Mouse (Mus musculus): ENCODE data around the gene Hist1h2ac. TPM values are rescaled to one million over a fixed set of nuclear protein-coding genes. Genes with fewer than 3 reads are reported as not detected.
"Not testable (repeated sequence)": the region's sequence is repeated elsewhere in the genome, so short reads cannot be mapped to it uniquely, and the experiment has no call there.

Gene Hist1h2ac
- polyA plus RNA-seq, 1 experiment from 2014 or later = 0.74 TPM

DNA sequence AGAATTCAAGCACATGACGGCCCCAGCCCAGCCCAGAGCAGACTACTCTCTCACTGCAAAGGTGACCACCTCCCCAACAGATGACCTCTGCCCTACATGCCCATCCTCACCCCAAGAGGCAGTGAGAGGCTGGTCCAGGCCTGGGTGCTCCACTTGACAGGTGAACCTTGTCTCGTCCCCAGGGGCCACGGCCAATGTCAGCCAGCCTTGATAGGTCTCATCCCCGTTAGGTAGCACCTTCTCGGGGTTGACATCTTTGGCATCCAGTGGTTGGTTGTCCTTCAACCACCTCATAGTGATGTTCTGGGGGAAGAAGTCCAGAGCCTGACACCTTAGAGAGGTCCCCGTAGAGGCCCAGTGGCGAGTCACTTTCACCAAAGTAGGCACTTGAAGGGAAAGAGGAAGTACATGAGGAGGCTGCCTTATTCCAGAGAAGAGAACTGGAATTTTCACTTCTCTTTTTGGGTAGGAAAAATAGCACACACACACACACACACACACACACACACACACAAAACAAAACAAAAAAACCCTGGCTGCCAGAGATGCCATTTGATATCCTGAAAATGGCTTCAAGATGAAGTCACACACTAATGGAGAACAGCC is 22.1 kb upstream of the Hist1h2ac start:
- no peaks in the 10 kb centered on the region for H3K36me3 ChIP-seq (ENCODE audit: control insufficient read depth, insufficient read depth, low read length)
- no peak overlapping the region for H3K4me3 ChIP-seq (ENCODE audit: low read depth, low read length)
- DNase-seq (ENCODE audit: low spot score) (no peak), ATAC-seq (ENCODE audit: low FRiP score, low TSS enrichment) (no peak)
- H3K27ac ChIP-seq (replicated peaks) = no peak overlapping the region
- no peak overlapping the region for H3K4me2 ChIP-seq (replicated peaks; ENCODE audit: low read depth)
- no peak overlapping the region for H3K9ac ChIP-seq (ENCODE audit: low read length)
- 92% methylated on average over 7 of the region's 7 CpGs for WGBS
- no peak for TF ChIP-seq EP300 (optimal IDR thresholded peaks at IDR 0.05)
- no peak for TF ChIP-seq CTCF (IDR thresholded peaks at IDR 0.05; ENCODE audit: low read depth)
- H3K4me1 ChIP-seq (replicated peaks; ENCODE audit: control insufficient read depth, insufficient read depth) = no peaks in the 10 kb centered on the region
- H3K27me3 ChIP-seq (ENCODE audit: control insufficient read depth, insufficient read depth, low read length) = no peaks in the 10 kb centered on the region
- no peaks in the 10 kb centered on the region for H3K9me3 ChIP-seq (ENCODE audit: control insufficient read depth, low read length)

DNA sequence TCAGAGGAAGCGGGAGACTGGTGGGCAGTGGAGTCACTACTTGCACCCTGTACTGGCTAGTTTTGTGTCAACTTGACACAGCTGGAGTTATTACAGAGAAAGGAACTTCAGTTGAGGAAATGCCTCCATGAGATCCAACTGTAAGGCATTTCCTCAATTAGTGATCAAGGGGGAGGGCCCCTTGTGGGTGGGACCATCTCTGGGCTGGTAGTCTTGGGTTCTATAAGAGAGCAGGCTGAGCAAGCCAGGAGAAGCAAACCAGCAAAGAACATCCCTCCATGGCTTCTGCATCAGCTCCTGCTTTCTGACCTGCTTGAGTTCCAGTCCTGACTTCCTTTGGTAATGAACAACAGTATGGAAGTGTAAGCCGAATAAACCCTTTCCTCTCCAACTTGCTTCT is 19.1 kb upstream of the Hist1h2ac start:
- not testable (repeated sequence) for H3K27me3 ChIP-seq (ENCODE audit: control insufficient read depth, insufficient read depth, low read length); H3K9me3 ChIP-seq (ENCODE audit: control insufficient read depth, low read length); H3K27ac ChIP-seq (replicated peaks); H3K36me3 ChIP-seq (ENCODE audit: control insufficient read depth, insufficient read depth, low read length); H3K9ac ChIP-seq (ENCODE audit: low read length); H3K4me1 ChIP-seq (replicated peaks; ENCODE audit: control insufficient read depth, insufficient read depth); DNase-seq (ENCODE audit: low spot score); H3K4me2 ChIP-seq (replicated peaks; ENCODE audit: low read depth); ATAC-seq (ENCODE audit: low FRiP score, low TSS enrichment); H3K4me3 ChIP-seq (ENCODE audit: low read depth, low read length)
- WGBS = 60% methylated on average over 2 of the region's 2 CpGs

DNA sequence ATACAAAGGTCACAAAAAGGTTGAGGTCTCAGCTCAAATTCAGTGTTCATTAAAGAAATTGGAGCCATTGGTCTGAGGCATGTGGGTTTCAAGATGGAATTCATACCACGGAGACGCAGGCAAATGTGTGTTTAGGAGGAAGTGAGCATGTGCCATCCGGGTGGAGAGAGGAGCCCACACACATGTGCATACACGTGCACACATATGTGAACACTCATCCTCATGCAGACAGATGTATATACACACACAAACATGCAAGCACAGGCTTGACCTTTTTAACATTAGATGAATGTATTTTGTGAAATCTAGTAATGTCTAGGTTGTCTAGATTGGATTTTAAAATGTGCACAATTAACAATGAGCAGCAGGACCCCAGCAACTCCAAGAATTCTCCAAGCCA is 18.5 kb upstream of the Hist1h2ac start:
- DNase-seq (ENCODE audit: low spot score) (no peak), ATAC-seq (ENCODE audit: low FRiP score, low TSS enrichment) (no peak)
- Histone ChIP-seq H3K4me3 (ENCODE audit: low read depth, low read length) (no peak overlapping the region), H3K36me3 (ENCODE audit: control insufficient read depth, insufficient read depth, low read length) (no peaks in the 10 kb centered on the region), H3K27ac (replicated peaks) (no peak overlapping the region), H3K9ac (ENCODE audit: low read length) (no peak overlapping the region), H3K4me1 (replicated peaks; ENCODE audit: control insufficient read depth, insufficient read depth) (no peaks in the 10 kb centered on the region), H3K27me3 (ENCODE audit: control insufficient read depth, insufficient read depth, low read length) (no peaks in the 10 kb centered on the region), H3K9me3 (ENCODE audit: control insufficient read depth, low read length) (no peaks in the 10 kb centered on the region), H3K4me2 (replicated peaks; ENCODE audit: low read depth) (no peak overlapping the region)
- WGBS = 61% methylated on average over 4 of the region's 4 CpGs
- no peak for TF ChIP-seq CTCF (IDR thresholded peaks at IDR 0.05; ENCODE audit: low read depth)
- no peak for TF ChIP-seq EP300 (optimal IDR thresholded peaks at IDR 0.05)

DNA sequence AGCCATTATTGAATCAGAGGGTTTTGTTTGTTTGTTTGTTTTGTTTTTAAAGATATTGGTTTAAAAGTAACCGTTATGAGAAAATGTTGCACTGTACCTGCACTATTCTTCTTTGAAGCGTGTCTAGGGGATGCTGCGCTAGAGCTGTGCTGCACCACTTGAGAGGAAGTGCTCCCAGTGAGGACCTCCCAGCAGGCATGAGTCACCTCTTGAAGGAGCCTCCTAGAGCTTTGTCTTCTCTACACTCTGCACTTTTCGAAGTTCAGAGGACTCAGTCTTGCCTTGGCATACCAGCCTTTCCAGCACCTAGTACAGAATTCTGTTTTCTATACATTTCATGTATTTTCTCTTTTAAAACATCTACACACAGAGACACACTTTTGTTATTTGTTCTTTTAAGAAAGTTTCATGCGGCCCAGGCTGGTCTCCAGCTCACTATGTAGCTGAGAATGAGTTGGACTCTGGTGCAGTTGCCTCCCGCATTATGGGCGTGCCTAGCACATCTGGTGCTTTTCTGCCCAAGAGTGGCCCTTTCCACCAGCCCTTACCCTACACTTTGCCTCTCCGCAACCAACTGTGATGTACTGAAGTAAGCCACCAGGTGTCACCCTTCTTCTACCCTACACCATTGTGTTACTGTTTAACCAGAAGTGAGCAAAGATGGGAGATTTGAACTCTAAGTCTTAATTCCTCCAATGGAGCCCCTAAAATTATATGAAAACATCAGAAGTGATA is 17.2 kb upstream of the Hist1h2ac start:
- H3K27ac ChIP-seq (replicated peaks) = no peak overlapping the region
- no peaks in the 10 kb centered on the region for H3K27me3 ChIP-seq (ENCODE audit: control insufficient read depth, insufficient read depth, low read length)
- no peak overlapping the region for H3K4me3 ChIP-seq (ENCODE audit: low read depth, low read length)
- ATAC-seq (ENCODE audit: low FRiP score, low TSS enrichment) (peak; percentile 66), DNase-seq (ENCODE audit: low spot score) (peak; percentile 72)
- WGBS = 22% methylated on average over 8 of the region's 8 CpGs
- no peak overlapping the region for H3K4me2 ChIP-seq (replicated peaks; ENCODE audit: low read depth)
- no peak overlapping the region for H3K9ac ChIP-seq (ENCODE audit: low read length)
- H3K4me1 ChIP-seq (replicated peaks; ENCODE audit: control insufficient read depth, insufficient read depth) = no peaks in the 10 kb centered on the region
- H3K9me3 ChIP-seq (ENCODE audit: control insufficient read depth, low read length) = no peaks in the 10 kb centered on the region
- peak; percentile 93 for TF ChIP-seq CTCF (IDR thresholded peaks at IDR 0.05; ENCODE audit: low read depth)
- no peak for TF ChIP-seq EP300 (optimal IDR thresholded peaks at IDR 0.05)
- no peaks in the 10 kb centered on the region for H3K36me3 ChIP-seq (ENCODE audit: control insufficient read depth, insufficient read depth, low read length)

DNA sequence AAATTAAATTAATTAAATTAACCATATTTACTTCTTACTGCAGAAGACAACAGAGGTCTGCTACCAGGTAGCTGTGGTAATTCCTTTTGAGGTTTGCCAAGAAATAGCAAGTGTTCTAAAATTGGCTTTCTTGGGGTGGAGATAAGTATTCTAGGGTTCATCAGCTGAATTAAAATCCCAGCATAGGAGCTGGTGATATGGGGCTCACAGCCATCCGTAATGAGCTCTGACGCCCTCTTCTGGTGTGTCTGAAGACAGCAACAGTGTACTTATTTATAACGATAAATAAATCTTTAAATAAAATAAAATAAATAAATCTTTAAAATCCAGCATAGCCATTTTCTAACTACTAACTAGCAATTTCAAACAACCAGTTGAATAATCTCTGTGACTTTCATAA is 16.0 kb upstream of the Hist1h2ac start:
- H3K9ac ChIP-seq (ENCODE audit: low read length) = no peak overlapping the region
- no peaks in the 10 kb centered on the region for H3K4me1 ChIP-seq (replicated peaks; ENCODE audit: control insufficient read depth, insufficient read depth)
- ATAC-seq (ENCODE audit: low FRiP score, low TSS enrichment) = no peak
- no peak for DNase-seq (ENCODE audit: low spot score)
- H3K36me3 ChIP-seq (ENCODE audit: control insufficient read depth, insufficient read depth, low read length) = no peaks in the 10 kb centered on the region
- 61% methylated on average over 3 of the region's 3 CpGs for WGBS
- no peak overlapping the region for H3K4me3 ChIP-seq (ENCODE audit: low read depth, low read length)
- TF ChIP-seq EP300 (optimal IDR thresholded peaks at IDR 0.05) (no peak), CTCF (IDR thresholded peaks at IDR 0.05; ENCODE audit: low read depth) (peak; percentile 30)
- no peaks in the 10 kb centered on the region for H3K9me3 ChIP-seq (ENCODE audit: control insufficient read depth, low read length)
- no peak overlapping the region for H3K27ac ChIP-seq (replicated peaks)
- no peak overlapping the region for H3K4me2 ChIP-seq (replicated peaks; ENCODE audit: low read depth)
- no peaks in the 10 kb centered on the region for H3K27me3 ChIP-seq (ENCODE audit: control insufficient read depth, insufficient read depth, low read length)

DNA sequence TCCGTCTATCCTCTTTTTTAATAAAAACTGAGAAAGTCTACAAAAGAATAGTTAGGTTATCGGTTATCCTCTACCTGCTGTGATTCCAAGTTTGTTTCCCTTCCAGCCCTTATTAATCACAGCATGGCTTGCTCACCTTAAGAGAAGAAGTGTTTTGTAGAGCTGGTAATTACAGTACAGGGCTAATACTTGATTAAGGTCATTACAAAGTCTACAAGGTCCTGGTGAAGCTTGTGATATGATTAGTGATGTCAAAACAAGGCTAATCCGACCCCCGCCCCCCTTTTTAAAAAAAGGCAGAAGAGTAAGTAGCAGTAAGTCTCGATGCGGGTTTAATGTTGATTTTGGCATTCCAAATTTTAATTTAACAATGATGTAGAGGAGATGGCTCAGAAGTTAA is 15.2 kb upstream of the Hist1h2ac start:
- no peaks in the 10 kb centered on the region for H3K36me3 ChIP-seq (ENCODE audit: control insufficient read depth, insufficient read depth, low read length)
- TF ChIP-seq EP300 (optimal IDR thresholded peaks at IDR 0.05) = no peak
- TF ChIP-seq CTCF (IDR thresholded peaks at IDR 0.05; ENCODE audit: low read depth) = no peak
- no peak overlapping the region for H3K27ac ChIP-seq (replicated peaks)
- H3K4me2 ChIP-seq (replicated peaks; ENCODE audit: low read depth) = peak overlapping the region; percentile 45; the same call in 1 of the 2 replicates
- ATAC-seq (ENCODE audit: low FRiP score, low TSS enrichment) (no peak), DNase-seq (ENCODE audit: low spot score) (no peak)
- 0 out of 2 replicates have a peak overlapping the region, but pooled peaks have one; percentile 28 for H3K9ac ChIP-seq (ENCODE audit: low read length)
- no peaks in the 10 kb centered on the region for H3K9me3 ChIP-seq (ENCODE audit: control insufficient read depth, low read length)
- WGBS = 45% methylated on average over 6 of the region's 6 CpGs
- H3K4me3 ChIP-seq (ENCODE audit: low read depth, low read length) = no peak overlapping the region
- H3K4me1 ChIP-seq (replicated peaks; ENCODE audit: control insufficient read depth, insufficient read depth) = no peaks in the 10 kb centered on the region
- no peaks in the 10 kb centered on the region for H3K27me3 ChIP-seq (ENCODE audit: control insufficient read depth, insufficient read depth, low read length)

Measured in stomach, postnatal 0 days (tissue).